Mouse (Mus musculus) layer of hippocampus, adult 2 months (tissue): ENCODE measurements around the gene Vps37c. TPM values are rescaled to one million over a fixed set of nuclear protein-coding genes. Genes with fewer than 3 reads are reported as not detected.

ENCODE experiments used
- DNase-seq, 2 experiments: peaks; one replicate each; pipeline ENCODE4 v3.0.0; 2022; ENCODE audit warnings: low spot score in 2 of 2
- H3K27ac ChIP-seq: fragments of 200-600 bp; 2 replicates; pipeline ENCODE4 v1.8.1; 2022
- H3K4me3 ChIP-seq: fragments of 200-600 bp; 2 replicates; pipeline ENCODE4 v1.8.1; 2022; ENCODE audit warnings: mild to moderate bottlenecking
- CTCF ChIP-seq: fragments of 200-600 bp; conservative IDR thresholded peaks from 2 replicates; pipeline ENCODE4 v1.8.1; 2022; ENCODE audit warnings: antibody characterized with exemption, mild to moderate bottlenecking, moderate library complexity
- total RNA-seq, 2 experiments: library from RNA; stranded (reverse); gene quantifications; 2 replicates each; pipeline ENCODE4 v1.2.3; 2021

Gene Vps37c
- total RNA-seq, 2 experiments from 2014 or later = 21.7 to 22.4 TPM

DNA sequence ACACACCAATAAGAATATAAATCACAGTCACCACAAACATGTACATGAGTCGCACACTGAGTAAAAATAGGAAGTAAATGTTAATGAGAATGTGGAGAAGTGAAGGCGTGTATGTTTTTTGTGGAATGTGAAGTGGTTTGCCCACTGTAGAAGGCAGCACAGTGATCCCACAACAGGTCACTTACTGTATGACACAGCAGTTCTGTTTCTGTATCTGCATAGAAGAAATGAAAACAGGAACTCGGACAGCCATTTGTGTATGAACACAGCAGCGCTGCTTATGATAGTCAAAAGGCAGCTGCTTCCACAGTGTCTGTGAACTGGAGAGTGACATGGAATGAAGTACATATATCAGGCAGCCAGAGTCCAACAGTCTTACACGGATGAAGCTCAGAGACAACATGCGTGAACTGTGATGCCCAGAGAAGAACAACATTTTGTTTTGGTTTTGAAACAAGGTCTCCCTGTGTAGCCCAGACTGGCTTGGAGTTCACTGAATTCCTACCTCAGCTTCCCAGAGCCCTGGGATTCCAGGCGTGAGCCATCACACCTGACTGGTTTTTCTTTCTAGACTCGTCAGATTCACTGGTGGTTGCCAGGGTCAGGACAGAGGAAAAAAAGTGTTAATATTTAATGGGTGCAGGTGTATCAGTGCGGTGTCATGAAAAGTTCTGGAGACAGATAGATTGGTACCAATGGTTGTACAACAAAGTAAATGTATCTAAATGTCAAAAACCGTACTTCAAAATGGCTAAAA lies 5.6 kb downstream of the Vps37c start:
- no peak for DNase-seq
- Histone ChIP-seq H3K27ac (no peak overlapping the region), H3K4me3 (no peak overlapping the region)
- TF ChIP-seq CTCF = no peak

- no peak for TF ChIP-seq CTCF
- no peak for DNase-seq
- peak overlapping the region; percentile 59 for H3K27ac ChIP-seq
- no peak overlapping the region for H3K4me3 ChIP-seq
Observed at GRCm38 (mm10) chr19:10695801-10696200, 7.3 kb downstream of the Vps37c start.

- no peak for TF ChIP-seq CTCF
- H3K4me3 ChIP-seq = no peak overlapping the region
- no peak overlapping the region for H3K27ac ChIP-seq
- no peak for DNase-seq
Observed at GRCm38 (mm10) chr19:10698131-10698991, 9.8 kb downstream of the Vps37c start.

GRCm38 (mm10) chr19:10699851-10700250 lies 11.3 kb downstream of the Vps37c start:
- no peak overlapping the region for H3K4me3 ChIP-seq
- DNase-seq = no peak
- no peak for TF ChIP-seq CTCF
- no peak overlapping the region for H3K27ac ChIP-seq

- TF ChIP-seq CTCF = no peak
- H3K4me3 ChIP-seq = no peak overlapping the region
- DNase-seq = no peak
- H3K27ac ChIP-seq = peak overlapping the region; percentile 25; the same call in 1 of the 2 replicates
Observed at GRCm38 (mm10) chr19:10701013-10701726, 12.6 kb downstream of the Vps37c start.

DNA sequence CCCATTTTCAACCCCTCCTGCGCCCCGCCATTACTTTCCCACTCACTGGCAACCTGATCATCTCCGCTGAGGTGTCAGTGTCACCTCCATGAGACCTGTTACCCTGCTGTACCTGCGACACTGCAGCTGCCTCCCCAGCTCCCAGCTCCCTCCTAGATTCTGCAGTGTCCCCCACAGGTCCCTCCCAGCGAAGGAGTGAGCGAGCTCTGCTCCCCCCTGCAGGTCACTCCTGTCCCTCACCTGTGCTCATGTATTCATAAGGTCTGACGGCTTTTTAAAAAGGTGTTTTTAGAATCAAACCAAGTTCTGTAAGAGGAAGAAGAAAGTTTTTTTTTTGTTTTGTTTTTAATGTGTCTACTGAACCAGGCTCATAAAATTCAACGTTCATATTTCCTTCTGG lies 13.6 kb downstream of the Vps37c start:
- Histone ChIP-seq H3K4me3 (no peak overlapping the region), H3K27ac (no peak overlapping the region)
- DNase-seq = no peak
- TF ChIP-seq CTCF = no peak

DNA sequence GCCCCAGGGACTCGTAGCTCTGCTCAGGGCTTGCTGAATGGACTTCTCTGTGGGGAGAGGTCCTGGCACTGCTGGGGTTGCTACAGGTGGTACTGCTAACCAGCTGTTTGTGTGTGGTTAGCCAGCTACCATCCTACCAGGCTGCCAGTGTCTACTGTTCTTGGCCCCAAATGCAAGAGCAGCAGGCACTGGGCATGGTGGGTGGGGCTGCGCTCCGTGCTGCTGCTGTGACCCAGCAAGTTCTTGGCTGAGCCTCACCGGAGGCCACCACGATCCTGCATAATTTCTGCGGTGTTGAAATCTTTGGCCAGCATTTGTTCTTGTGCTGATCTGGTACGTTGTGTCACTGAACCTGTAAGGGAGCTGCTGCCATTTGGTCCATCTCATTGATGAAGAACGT lies 14.9 kb downstream of the Vps37c start:
- H3K27ac ChIP-seq = peak overlapping the region; percentile 14; the same call in 1 of the 2 replicates
- no peak for TF ChIP-seq CTCF
- DNase-seq = no peak
- H3K4me3 ChIP-seq = no peak overlapping the region

- H3K27ac ChIP-seq = peak overlapping the region; percentile 44; the same call in 1 of the 2 replicates
- no peak for TF ChIP-seq CTCF
Observed at GRCm38 (mm10) chr19:10707087-10707875, 18.7 kb downstream of the Vps37c start.

DNA sequence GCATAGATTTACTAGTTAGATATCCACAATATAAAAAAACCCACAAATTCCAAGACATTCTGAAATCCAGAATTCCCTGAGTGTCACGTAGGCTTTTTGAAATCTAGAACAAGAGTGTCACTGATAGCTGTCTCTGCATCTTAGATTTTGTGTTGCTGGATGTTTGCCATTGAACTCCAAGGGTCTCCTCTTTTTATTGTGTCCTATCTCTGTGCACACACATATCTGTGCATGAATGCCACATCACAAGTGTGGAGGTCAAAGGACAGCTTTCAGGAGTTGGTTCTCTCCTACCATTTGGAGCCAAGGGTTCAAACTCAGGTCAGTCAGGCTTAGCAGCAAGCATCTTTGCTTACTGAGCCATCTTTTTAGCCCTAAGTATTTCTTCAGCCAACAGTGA lies 19.3 kb downstream of the Vps37c start:
- Histone ChIP-seq H3K27ac (peak overlapping the region; percentile 91), H3K4me3 (no peak overlapping the region)
- TF ChIP-seq CTCF = no peak
- no peak for DNase-seq

More at GRCm38 (mm10) chr19:10707087-10707875, 18.7 kb downstream of the Vps37c start:
- no peak overlapping the region for H3K4me3 ChIP-seq
- DNase-seq = no peak

DNA sequence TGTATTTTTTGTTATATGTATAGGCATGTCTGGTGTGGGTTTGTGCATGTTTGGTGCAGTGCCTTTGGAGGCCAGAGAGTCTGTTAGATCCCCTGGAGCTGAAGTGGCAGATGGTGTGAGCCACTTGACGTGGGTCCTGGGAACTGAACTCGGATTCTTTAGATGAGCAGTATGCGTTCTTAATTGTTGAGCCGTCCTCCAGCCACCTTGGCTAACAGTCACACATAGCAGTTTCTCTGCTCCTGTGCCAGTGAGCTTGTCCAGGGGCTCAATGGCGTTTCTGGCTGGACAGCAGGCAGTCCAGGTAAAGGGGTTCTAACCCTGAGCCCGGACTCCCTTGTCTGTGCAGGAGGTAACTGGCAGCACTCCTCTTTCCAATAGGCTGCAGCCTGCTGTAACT lies 20.4 kb downstream of the Vps37c start:
- no peak overlapping the region for H3K4me3 ChIP-seq
- no peak for TF ChIP-seq CTCF
- no peak for DNase-seq
- peak overlapping the region; percentile 91 for H3K27ac ChIP-seq

- peak; percentile 97 to 100 for DNase-seq
- Histone ChIP-seq H3K27ac (peak overlapping the region; percentile 91), H3K4me3 (no peak overlapping the region)
- peak; percentile 95 for TF ChIP-seq CTCF
Observed at GRCm38 (mm10) chr19:10709360-10710087, 21.0 kb downstream of the Vps37c start.
